In genomic region chr13:41457030-41457797, GRCm38 (mm10) we compare ENCODE assay signal across 13 mouse cellular contexts. TPM values are rescaled to one million over a fixed set of nuclear protein-coding genes. Genes with fewer than 3 reads are reported as not detected.
A peak's percentile ranks its signal among the peaks of the same experiment; 100 is the strongest.
DNase-seq lines count a peak whose midpoint lies in the region; ATAC-seq lines count a peak whose summit lies in the region.
"Had no signal": no experiment of that assay in that cellular context is flagged by ENCODE, and none has a peak within 500 bp of the region (broad histone marks: within the 10 kb centered on the region; RNA-seq: fewer than 3 reads in every experiment).

No protein-coding gene starts in this region.

- H3K4me2 ChIP-seq in heart, embryonic 11.5 days: no peak overlapping the region
- no peak overlapping the region for H3K4me2 ChIP-seq in midbrain, embryonic 11.5 days
- no peak overlapping the region for H3K4me2 ChIP-seq in midbrain, embryonic 14.5 days (ENCODE audit: low read length)
- H3K4me2 ChIP-seq: hindbrain, embryonic 12.5 days had no signal

- H3K36me3 ChIP-seq in heart, embryonic 11.5 days (ENCODE audit: control insufficient read depth, insufficient read depth, low read length): no peaks in the 10 kb centered on the region
- H3K36me3 ChIP-seq in midbrain, embryonic 11.5 days (ENCODE audit: control insufficient read depth, insufficient read depth, low read length): no peaks in the 10 kb centered on the region
- no peaks in the 10 kb centered on the region for H3K36me3 ChIP-seq in midbrain, embryonic 14.5 days (ENCODE audit: control insufficient read depth, insufficient read depth, low read length)
- H3K36me3 ChIP-seq: hindbrain, embryonic 12.5 days had no signal

- ATAC-seq in heart, embryonic 11.5 days (replicated peaks; ENCODE audit: insufficient number of reproducible peaks, low FRiP score, low TSS enrichment): peak; percentile 55; the same call in 1 of the 2 replicates
- no peak for ATAC-seq in midbrain, embryonic 11.5 days (ENCODE audit: low FRiP score)
- no peak for ATAC-seq in midbrain, embryonic 14.5 days (ENCODE audit: low FRiP score, low TSS enrichment)
- no peak for ATAC-seq in granulocyte monocyte progenitor cell, adult 5-6 weeks (replicated peaks; ENCODE audit: poor library complexity, severe bottlenecking)
- ATAC-seq: activated CD4-positive, CD25-positive, alpha-beta regulatory T cell, adult 4 months had no signal

- no peak overlapping the region for H3K9ac ChIP-seq in heart, embryonic 11.5 days (ENCODE audit: low read depth, low read length)
- no peak overlapping the region for H3K9ac ChIP-seq in midbrain, embryonic 11.5 days (ENCODE audit: low read length)
- H3K9ac ChIP-seq in midbrain, embryonic 14.5 days (replicated peaks; ENCODE audit: low read length): no peak overlapping the region
- H3K9ac ChIP-seq: hindbrain, embryonic 12.5 days had no signal

- peaks cover 16% of the 10 kb centered on the region; the same call in 1 of the 2 replicates for H3K4me1 ChIP-seq in heart, embryonic 11.5 days (ENCODE audit: control insufficient read depth, insufficient read depth, low read length)
- H3K4me1 ChIP-seq in midbrain, embryonic 11.5 days (ENCODE audit: control insufficient read depth, insufficient read depth, low read length): no peaks in the 10 kb centered on the region
- 0 out of 2 replicates have a peak, but pooled peaks cover 3% of the 10 kb centered on the region for H3K4me1 ChIP-seq in midbrain, embryonic 14.5 days (ENCODE audit: control insufficient read depth, insufficient read depth, low read length)

- no peaks in the 10 kb centered on the region for H3K9me3 ChIP-seq in heart, embryonic 11.5 days (replicated peaks; ENCODE audit: control insufficient read depth, low read length)
- H3K9me3 ChIP-seq in midbrain, embryonic 11.5 days (ENCODE audit: control insufficient read depth, low read length): no peaks in the 10 kb centered on the region
- no peaks in the 10 kb centered on the region for H3K9me3 ChIP-seq in midbrain, embryonic 14.5 days (ENCODE audit: control insufficient read depth, low read length)
- H3K9me3 ChIP-seq: hindbrain, embryonic 12.5 days; megakaryocyte, embryonic 14.5 days had no signal

- H3K4me3 ChIP-seq in heart, embryonic 11.5 days (ENCODE audit: low read depth, low read length): no peak overlapping the region
- H3K4me3 ChIP-seq in midbrain, embryonic 11.5 days (ENCODE audit: low read depth, low read length): no peak overlapping the region
- H3K4me3 ChIP-seq in midbrain, embryonic 14.5 days (replicated peaks; ENCODE audit: low read depth, low read length): no peak overlapping the region
- H3K4me3 ChIP-seq: hindbrain, embryonic 12.5 days; megakaryocyte, embryonic 14.5 days had no signal

- DNase-seq in heart, adult 11 months: no peak
- peak; percentile 81 for DNase-seq in midbrain, embryonic 11.5 days (ENCODE audit: low spot score, missing footprints)
- no peak for DNase-seq in midbrain, embryonic 14.5 days
- peak; percentile 59 for DNase-seq in kidney, postnatal 14 days
- no peak for DNase-seq in cerebellum, adult 11-12 months
- DNase-seq in spleen, adult 18-20 months: no peak
- DNase-seq: cerebellum, adult 18-20 months; layer of hippocampus, postnatal 36 days had no signal

- H3K27ac ChIP-seq in heart, embryonic 11.5 days (ENCODE audit: low read depth, low read length): peak overlapping the region; percentile 64; the same call in 1 of the 2 replicates
- no peak overlapping the region for H3K27ac ChIP-seq in midbrain, embryonic 11.5 days (ENCODE audit: low read depth, low read length)
- H3K27ac ChIP-seq in midbrain, embryonic 14.5 days (replicated peaks; ENCODE audit: low read depth, low read length): no peak overlapping the region
- H3K27ac ChIP-seq: hindbrain, embryonic 12.5 days had no signal

- peaks cover 68% of the 10 kb centered on the region for H3K27me3 ChIP-seq in heart, embryonic 11.5 days (ENCODE audit: control insufficient read depth, insufficient read depth, low read length)
- H3K27me3 ChIP-seq in midbrain, embryonic 11.5 days (ENCODE audit: control insufficient read depth, insufficient read depth, low read length): no peaks in the 10 kb centered on the region; the same call in none of the 2 replicates
- H3K27me3 ChIP-seq in midbrain, embryonic 14.5 days (ENCODE audit: control insufficient read depth, insufficient read depth, low read length): no peaks in the 10 kb centered on the region
- H3K27me3 ChIP-seq: hindbrain, embryonic 12.5 days had no signal

- 44% methylated on average over 7 of the region's 7 CpGs for WGBS in heart, embryonic 11.5 days (ENCODE audit: insufficient replicate concordance)
- 73% methylated on average over 7 of the region's 7 CpGs for WGBS in midbrain, embryonic 11.5 days
- WGBS in midbrain, embryonic 14.5 days: 73% methylated on average over 7 of the region's 7 CpGs

RNA-seq across cellular contexts. Expression of gene Nedd9, which starts 29.9 kb away (rescaled TPM):
- polyA plus RNA-seq in heart, embryonic 11.5 days (2014; fragmentation: Nextera tagmentation; extraction: Ambion mirVana): 19.2 and 22.3 TPM in 2 replicates
- 18.5 and 18.7 TPM in 2 replicates for polyA plus RNA-seq in midbrain, embryonic 11.5 days (2014; fragmentation: Nextera tagmentation; extraction: Ambion mirVana)
- polyA plus RNA-seq in midbrain, embryonic 14.5 days (2014; fragmentation: Nextera tagmentation; extraction: Ambion mirVana): 12.8 and 16.3 TPM in 2 replicates
- total RNA-seq in granulocyte monocyte progenitor cell, adult 5-6 weeks (2014; fragmentation: Nextera tagmentation): 15.1 and 22.2 TPM in 2 replicates
- total RNA-seq in granulocyte monocyte progenitor cell, adult 5-6 weeks (2017): 23.4 and 37.8 TPM in 2 replicates

Comparison
In these comparisons a context has a peak if more than half of its experiments do, and no peak if none do; other contexts are left out.
1. DNase-seq: peak in midbrain, embryonic 11.5 days (single experiment) and kidney, postnatal 14 days (single experiment); none in heart, adult 11 months (single experiment), midbrain, embryonic 14.5 days (single experiment), cerebellum, adult 11-12 months (single experiment) and spleen, adult 18-20 months (0 of 2).